Mouse (Mus musculus) brain, embryonic 14.5 days (tissue): Measurements from ENCODE around the gene Gabarap. TPM values are rescaled to one million over a fixed set of nuclear protein-coding genes. Genes with fewer than 3 reads are reported as not detected.
"Not testable (repeated sequence)": the region's sequence is repeated elsewhere in the genome, so short reads cannot be mapped to it uniquely, and the experiment has no call there.

Experiments
- DNase-seq: peaks from one replicate; pipeline ENCODE4 v3.0.0-alpha.2; 2011; ENCODE audit warnings: low read depth
- CTCF ChIP-seq: fragments of 200-500 bp; IDR thresholded peaks from 2 replicates; pipeline ENCODE4 v1.5.1; 2012; ENCODE audit warnings: inconsistent platforms, mild to moderate bottlenecking, moderate library complexity, borderline replicate concordance; ENCODE audit not compliant: insufficient read depth, insufficient read length; ENCODE audit errors: extremely low read depth
- POLR2A ChIP-seq: fragments of 200-500 bp; IDR thresholded peaks from 2 replicates; pipeline ENCODE4 v1.6.1; 2012; ENCODE audit warnings: mild to moderate bottlenecking, inconsistent platforms, borderline replicate concordance; ENCODE audit not compliant: poor library complexity, insufficient read depth, insufficient read length, severe bottlenecking; ENCODE audit errors: extremely low read depth
- polyA plus RNA-seq: library from polyadenylated mRNA; depleted of rRNA; stranded (reverse); fragments of >200 nt; gene quantifications from 2 replicates; pipeline ENCODE4 v1.2.3, GENCODE M21; 2012

Gabarap gene
- polyA plus RNA-seq, 1 experiment, result 457 TPM

DNA sequence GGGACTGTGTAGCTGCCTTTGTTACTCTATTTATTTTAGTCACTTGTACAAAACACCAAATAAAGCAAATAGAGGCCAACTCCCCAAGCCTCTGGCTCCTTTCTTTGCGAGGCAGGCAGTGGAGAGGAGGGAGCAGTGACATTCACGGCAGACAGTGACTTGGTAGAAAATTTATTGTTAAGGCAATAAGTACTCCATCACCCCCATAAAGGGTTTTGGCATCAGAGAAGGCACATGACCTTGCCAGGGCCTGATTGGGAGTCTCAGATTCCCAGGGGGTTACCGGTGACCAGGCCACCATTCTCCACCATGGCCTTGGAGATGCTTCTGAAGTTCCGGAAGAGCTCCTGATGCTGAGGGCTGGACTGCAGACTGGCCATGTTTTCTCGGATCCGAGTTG is 19.1 kb downstream of the Gabarap start:
- no peak for DNase-seq
- TF ChIP-seq CTCF, result no peak

DNA sequence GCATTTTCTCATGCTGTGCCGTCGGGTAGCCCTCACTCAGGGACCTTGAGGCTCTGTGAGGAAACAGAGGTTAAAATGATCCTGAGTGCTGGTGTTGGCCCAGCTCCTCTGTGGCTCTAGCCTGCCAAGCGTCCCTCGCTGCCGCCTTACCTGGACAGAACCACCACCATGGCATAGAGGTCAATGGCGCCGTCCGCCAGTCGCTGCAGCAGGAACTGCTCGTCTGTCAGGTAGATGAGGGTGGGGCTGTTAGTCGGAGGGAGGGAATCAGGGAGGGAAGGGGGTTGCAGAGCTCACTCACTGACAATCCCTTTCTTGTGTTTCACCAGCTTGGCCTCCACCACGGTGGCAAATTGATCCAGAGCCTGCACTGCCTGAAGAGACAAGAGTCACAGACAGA is 19.6 kb downstream of the Gabarap start:
- no peak for DNase-seq
- TF ChIP-seq CTCF, result no peak
- no peak for TF ChIP-seq POLR2A

GRCm38 (mm10) chr11:70010961-70011360 is 20.0 kb downstream of the Gabarap start:
- DNase-seq, result no peak
- TF ChIP-seq CTCF, result no peak

DNA sequence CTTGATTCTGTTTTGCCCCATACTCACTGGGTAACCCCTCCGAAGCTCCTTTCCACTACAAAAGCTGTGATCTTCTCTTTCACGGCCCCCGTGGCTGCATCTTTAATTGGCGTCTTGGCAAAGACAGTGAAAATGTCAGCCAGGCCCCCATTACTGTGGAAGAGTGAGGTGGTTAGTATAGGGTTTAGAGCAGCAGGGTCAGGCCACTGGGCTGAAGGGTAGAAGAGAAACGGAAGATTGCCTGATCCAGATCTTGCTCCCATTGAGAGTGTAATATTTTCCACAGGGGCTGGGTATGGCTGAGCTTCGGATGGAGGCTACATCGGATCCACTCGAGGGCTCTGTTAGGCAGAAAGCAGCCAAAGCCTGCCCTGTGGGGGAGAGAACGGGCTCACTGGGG is 22.0 kb downstream of the Gabarap start:
- TF ChIP-seq POLR2A, result no peak
- no peak for TF ChIP-seq CTCF
- DNase-seq, result no peak

DNA sequence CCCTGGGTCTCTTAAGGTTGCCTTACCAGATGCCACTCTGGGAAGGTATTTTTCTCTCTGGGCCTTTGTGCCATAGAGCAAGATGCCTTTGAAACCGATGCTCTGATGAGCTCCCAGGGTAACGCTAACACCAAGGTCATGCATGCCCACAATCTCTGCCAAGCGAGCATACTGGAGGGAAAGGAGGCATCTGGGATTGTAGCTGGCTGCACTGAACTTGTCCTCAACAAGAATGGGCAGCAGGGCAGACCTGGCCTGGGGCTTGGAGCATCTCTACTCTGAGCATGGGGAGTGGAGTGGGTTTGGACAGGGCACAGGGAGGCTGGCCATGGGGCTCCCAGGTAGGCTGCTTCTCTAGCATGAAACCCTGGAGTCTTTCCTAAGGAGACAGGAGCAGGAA is 22.5 kb downstream of the Gabarap start:
- TF ChIP-seq CTCF (no peak), POLR2A (no peak)
- no peak for DNase-seq

DNA sequence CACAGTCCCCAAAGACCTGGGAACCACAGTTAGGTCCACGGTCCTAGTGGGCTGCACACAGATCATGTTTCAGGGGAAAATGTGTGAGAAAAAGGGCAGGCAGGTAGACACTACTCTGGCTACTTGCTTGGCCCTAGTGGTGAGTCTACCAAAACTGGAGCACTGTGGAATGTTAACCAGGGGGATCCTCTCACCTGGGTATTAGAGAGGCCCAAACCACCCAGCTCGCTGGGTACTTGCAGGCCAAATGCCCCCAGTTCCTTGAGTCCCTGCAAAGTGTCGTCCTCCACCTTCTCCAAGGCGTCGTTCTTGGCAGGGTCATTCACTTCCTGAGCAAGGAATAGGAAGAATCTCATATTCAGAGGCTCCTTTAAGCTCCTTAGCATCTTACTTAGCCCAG is 23.1 kb downstream of the Gabarap start:
- DNase-seq, result no peak
- TF ChIP-seq CTCF, result no peak
- no peak for TF ChIP-seq POLR2A

GRCm38 (mm10) chr11:70014880-70015558 is 24.1 kb downstream of the Gabarap start, which contains the start of gene Acadvl:
Gene Acadvl (minus strand): TSS chr11:70015411.
- TF ChIP-seq CTCF, result peak; percentile 45; the same call in 1 of the 2 replicates
- TF ChIP-seq POLR2A, result no peak
- peak; percentile 91 for DNase-seq

- no peak for DNase-seq
- TF ChIP-seq CTCF, result no peak
- TF ChIP-seq POLR2A, result no peak
Observed at GRCm38 (mm10) chr11:70015677-70016076, 24.7 kb downstream of the Gabarap start.

DNA sequence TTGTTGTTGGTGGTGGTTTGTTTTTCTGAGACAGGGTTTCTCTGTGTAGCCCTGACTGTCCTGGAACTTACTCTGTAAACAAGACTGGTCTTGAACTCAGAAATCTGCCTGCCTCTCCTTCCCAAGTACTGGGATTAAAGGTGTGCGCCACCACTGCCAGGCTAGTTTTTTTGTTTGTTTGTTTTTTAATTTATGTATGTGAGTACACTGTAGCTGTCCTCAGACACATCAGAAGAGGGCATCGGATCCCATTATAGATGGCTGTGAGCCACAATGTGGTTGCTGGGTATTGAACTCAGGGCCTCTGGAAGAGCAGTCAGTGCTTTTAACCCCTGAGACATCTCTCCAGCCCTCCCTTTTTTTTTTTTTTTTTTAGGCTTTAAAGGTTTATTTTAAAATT is 25.2 kb downstream of the Gabarap start:
- not testable (repeated sequence) for DNase-seq

GRCm38 (mm10) chr11:70016669-70017068 is 25.7 kb downstream of the Gabarap start, which contains the start of gene Dlg4:
Gene Dlg4 (plus strand): TSS chr11:70016942.
- TF ChIP-seq CTCF (no peak), POLR2A (no peak)
- DNase-seq, result no peak

- no peak for TF ChIP-seq POLR2A
- TF ChIP-seq CTCF, result no peak
- DNase-seq, result no peak
Observed at GRCm38 (mm10) chr11:70017199-70017767, 26.3 kb downstream of the Gabarap start.

DNA sequence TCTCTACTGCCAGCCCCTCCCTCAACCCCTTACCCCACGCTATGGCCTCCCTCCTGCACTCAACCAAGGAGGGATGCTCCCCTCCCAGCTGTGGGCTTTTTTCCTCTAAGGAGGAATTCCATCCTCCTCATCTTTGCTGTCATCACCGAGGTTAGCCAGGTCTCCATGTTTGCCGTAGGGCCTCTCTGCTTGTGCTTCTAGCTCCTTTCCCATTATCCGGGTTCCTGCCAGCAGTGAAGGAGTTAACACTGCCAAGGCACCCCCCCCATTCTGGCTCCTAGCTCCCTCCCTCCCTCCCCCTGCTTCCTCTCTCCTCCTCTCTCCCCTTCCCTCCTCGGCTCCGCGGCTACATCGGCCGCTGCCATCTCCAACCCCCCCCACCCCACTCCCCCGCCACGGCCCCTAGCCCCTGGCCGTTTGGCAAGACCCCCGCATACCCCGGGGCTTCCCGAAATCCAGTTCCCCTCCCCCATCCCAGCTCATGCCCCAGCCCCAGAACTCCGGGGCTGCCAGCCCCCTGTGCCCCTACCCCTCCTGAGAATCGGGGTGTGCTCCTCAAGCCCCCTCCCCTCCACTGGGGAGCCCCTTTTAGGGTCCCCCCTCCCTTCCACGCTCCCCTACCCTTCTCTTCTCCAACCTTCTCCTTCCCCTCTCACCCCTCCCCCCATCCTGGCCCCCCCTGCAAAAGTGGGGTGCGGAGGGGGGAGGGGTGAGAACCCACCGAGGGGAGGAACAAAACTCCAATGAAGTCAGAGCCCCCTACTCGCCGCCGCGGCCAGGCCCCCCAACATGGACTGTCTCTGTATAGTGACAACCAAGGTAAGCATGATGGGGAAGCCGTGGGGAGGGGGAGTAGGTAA is 27.4 kb downstream of the Gabarap start:
- DNase-seq, result peak; percentile 96
- TF ChIP-seq CTCF, result no peak
- TF ChIP-seq POLR2A, result no peak

DNA sequence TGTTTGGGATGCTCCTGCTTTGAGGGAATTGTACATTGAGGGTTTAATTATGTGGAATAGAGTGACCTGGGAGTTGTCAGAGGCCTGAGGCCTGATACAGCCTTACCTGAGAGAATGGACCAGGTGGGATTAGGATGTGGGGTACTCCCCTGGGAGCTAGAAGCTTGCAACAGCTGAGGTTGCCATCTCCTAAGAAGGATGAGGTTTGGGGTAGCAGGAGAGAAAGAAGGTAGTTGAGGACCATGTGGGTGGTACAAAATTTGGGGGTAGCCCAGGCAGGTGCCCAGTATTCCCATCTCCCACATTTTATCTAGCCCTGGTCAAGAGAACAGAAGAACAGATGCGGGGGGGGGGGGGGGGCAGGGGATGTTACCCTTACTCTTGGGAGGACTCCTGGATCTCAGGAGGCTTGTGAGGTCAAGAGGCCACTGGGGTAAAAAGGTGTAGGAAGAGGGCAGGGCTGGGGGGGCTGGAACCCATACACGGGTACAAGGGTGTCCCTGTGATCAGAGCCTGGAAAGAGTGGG is 28.6 kb downstream of the Gabarap start:
- DNase-seq, result no peak
- TF ChIP-seq POLR2A, result no peak
- no peak for TF ChIP-seq CTCF
